Mouse (Mus musculus): ENCODE measurements at regions not wholly inside any gene's neighbourhood (a gene's known extent, or its start where the extent isn't known, plus 50 kb on each side); places are given as distances from the start of the nearest gene placed in this dataset.

DNA sequence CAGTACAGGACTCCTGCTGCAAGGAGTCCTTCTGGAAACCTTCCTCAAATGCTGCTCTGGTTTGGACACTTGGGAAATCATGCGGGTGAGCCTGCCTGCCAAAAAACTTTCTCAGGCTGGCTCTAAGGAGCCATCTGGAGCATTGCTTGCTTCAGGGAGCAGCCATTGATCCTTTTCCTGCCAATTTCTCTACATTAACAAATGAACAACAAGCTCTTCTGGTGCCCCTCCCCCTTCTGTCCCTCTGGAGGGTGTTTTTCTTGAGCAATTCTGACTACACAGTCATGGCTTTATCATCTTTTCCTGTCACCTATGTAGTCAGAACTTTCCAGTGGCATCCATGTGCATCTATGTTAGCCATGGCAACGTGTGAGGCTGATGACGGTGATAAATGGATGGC is 84.5 kb downstream of the Fam43a start:
- Histone ChIP-seq H3K9me3 (ENCODE audit: low read depth, low read length) (no peaks in the 10 kb centered on the region; the same call in 1 of the 2 replicates), H3K4me2 (no peak overlapping the region), H3K27me3 (ENCODE audit: insufficient read depth, low read length) (no peaks in the 10 kb centered on the region), H3K27ac (ENCODE audit: low read depth) (no peak overlapping the region), H3K9ac (no peak overlapping the region), H3K4me1 (ENCODE audit: insufficient read depth) (no peaks in the 10 kb centered on the region), H3K4me3 (ENCODE audit: low read depth, low read length) (no peak overlapping the region), H3K36me3 (ENCODE audit: insufficient read depth) (no peaks in the 10 kb centered on the region)
- TF ChIP-seq CTCF (IDR thresholded peaks at IDR 0.05; ENCODE audit: low read depth): no peak
- 86% methylated on average over 3 of the region's 3 CpGs for WGBS
- DNase-seq (peak; percentile 10), ATAC-seq (ENCODE audit: insufficient read depth) (no peak)

DNA sequence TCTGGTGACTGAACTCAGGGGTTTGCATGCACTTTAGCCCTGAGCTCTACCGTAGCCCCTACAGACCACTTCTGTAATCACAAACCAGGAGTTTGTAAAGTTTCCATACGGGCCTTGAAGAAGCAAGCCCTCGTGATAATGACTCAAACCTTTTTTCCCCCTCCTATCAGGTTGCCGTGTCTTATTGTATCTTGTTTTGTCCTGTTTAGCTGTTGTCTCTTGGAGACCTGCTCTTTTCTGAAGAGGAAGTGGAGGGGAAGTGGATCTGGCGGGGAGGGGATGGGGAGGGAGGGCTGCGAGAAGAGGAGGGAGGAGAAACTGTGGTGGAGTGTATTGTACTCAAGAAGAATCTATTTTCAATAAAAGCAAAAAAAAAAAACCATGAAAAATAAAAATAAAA is 87.0 kb downstream of the Fam43a start:
- H3K36me3 ChIP-seq (ENCODE audit: insufficient read depth): no peaks in the 10 kb centered on the region
- 58% methylated on average over 6 of the region's 6 CpGs for WGBS

DNA sequence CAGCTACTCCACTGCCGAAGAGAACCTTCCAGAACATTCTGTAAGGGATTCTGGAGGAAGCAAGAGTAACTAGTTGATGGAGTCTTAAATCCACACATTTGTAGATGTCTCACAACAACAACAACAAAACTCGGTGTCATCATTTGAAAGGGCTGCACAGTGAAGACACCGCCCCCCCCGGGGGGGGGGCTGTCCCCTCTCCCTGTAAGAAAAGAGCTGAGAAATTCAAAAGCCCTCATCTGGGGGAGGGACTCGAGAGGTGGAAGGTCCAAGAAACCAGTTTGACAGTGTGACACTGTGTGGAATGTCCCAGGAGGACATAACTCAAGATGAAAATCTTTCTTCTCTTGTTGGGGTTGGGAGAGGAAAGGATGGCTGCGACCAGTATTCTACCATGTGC is 87.7 kb downstream of the Fam43a start:
- Histone ChIP-seq H3K4me2 (no peak overlapping the region), H3K27me3 (ENCODE audit: insufficient read depth, low read length) (no peaks in the 10 kb centered on the region), H3K9me3 (ENCODE audit: low read depth, low read length) (no peaks in the 10 kb centered on the region; the same call in 1 of the 2 replicates), H3K36me3 (ENCODE audit: insufficient read depth) (no peaks in the 10 kb centered on the region), H3K27ac (ENCODE audit: low read depth) (no peak overlapping the region), H3K9ac (no peak overlapping the region), H3K4me3 (ENCODE audit: low read depth, low read length) (no peak overlapping the region), H3K4me1 (ENCODE audit: insufficient read depth) (no peaks in the 10 kb centered on the region)
- DNase-seq (no peak), ATAC-seq (ENCODE audit: insufficient read depth) (no peak)
- 80% methylated on average over 6 of the region's 6 CpGs for WGBS
- no peak for TF ChIP-seq CTCF (IDR thresholded peaks at IDR 0.05; ENCODE audit: low read depth)

More for the DNA sequence above, 87.0 kb downstream of the Fam43a start:
- H3K27ac ChIP-seq (ENCODE audit: low read depth): no peak overlapping the region
- no peak overlapping the region for H3K4me2 ChIP-seq
- no peaks in the 10 kb centered on the region for H3K27me3 ChIP-seq (ENCODE audit: insufficient read depth, low read length)
- no peak overlapping the region for H3K4me3 ChIP-seq (ENCODE audit: low read depth, low read length)
- H3K4me1 ChIP-seq (ENCODE audit: insufficient read depth): no peaks in the 10 kb centered on the region
- ATAC-seq (ENCODE audit: insufficient read depth): no peak
- no peak overlapping the region for H3K9ac ChIP-seq
- H3K9me3 ChIP-seq (ENCODE audit: low read depth, low read length): no peaks in the 10 kb centered on the region; the same call in 1 of the 2 replicates
- TF ChIP-seq CTCF (IDR thresholded peaks at IDR 0.05; ENCODE audit: low read depth): no peak
- DNase-seq: no peak

DNA sequence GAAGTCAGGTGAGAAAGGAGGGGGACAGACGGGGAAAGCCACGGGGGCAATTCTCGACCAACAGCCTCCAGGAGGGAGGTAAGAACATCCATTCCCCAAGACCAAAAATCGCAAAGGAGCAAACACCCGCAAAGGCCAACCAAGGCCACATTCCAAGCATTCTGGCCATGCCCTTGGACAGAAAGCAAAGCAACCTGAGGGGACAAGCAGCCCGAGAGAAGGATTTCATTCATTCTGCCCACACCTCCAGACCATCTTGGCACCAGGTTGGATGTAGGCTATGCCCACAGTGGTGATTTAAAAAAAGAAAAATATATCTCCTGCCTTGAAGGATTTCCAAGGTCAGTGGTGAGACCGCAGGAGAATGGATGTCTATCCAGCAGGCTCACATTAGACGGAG is 88.2 kb downstream of the Fam43a start:
- H3K9me3 ChIP-seq (ENCODE audit: low read depth, low read length): no peaks in the 10 kb centered on the region; the same call in 1 of the 2 replicates
- H3K4me2 ChIP-seq: no peak overlapping the region
- DNase-seq (no peak), ATAC-seq (ENCODE audit: insufficient read depth) (no peak)
- no peaks in the 10 kb centered on the region for H3K4me1 ChIP-seq (ENCODE audit: insufficient read depth)
- no peaks in the 10 kb centered on the region for H3K27me3 ChIP-seq (ENCODE audit: insufficient read depth, low read length)
- H3K4me3 ChIP-seq (ENCODE audit: low read depth, low read length): no peak overlapping the region
- no peak overlapping the region for H3K9ac ChIP-seq
- TF ChIP-seq CTCF (IDR thresholded peaks at IDR 0.05; ENCODE audit: low read depth): no peak
- no peaks in the 10 kb centered on the region for H3K36me3 ChIP-seq (ENCODE audit: insufficient read depth)
- 62% methylated on average over 8 of the region's 8 CpGs for WGBS
- no peak overlapping the region for H3K27ac ChIP-seq (ENCODE audit: low read depth)

DNA sequence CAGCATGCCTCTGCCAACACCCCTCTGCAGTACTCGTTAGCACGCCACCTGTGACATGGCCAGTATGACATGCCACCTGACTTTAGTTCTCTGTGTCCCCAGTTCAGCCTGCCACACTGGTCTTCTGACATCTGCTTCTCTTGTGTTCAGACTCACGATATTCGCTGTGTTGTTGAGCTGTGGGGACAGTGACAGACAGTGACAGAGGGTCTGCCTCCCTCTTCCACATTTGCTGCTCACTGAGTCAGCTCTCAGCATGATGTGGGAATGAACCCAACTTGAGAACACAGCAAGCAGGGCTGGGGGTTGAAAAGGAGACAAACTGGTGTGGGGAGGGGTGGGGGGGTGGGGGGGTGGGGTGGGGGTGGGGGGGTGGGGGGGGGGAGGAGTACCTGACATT is 91.0 kb downstream of the Fam43a start:
- Histone ChIP-seq H3K36me3 (ENCODE audit: insufficient read depth) (no peaks in the 10 kb centered on the region), H3K27me3 (ENCODE audit: insufficient read depth, low read length) (no peaks in the 10 kb centered on the region), H3K27ac (ENCODE audit: low read depth) (no peak overlapping the region), H3K4me3 (ENCODE audit: low read depth, low read length) (no peak overlapping the region), H3K9me3 (ENCODE audit: low read depth, low read length) (no peaks in the 10 kb centered on the region), H3K9ac (no peak overlapping the region), H3K4me1 (ENCODE audit: insufficient read depth) (no peaks in the 10 kb centered on the region), H3K4me2 (no peak overlapping the region)
- WGBS: 67% methylated on average over 4 of the region's 4 CpGs
- ATAC-seq (ENCODE audit: insufficient read depth) (no peak), DNase-seq (no peak)
- TF ChIP-seq CTCF (IDR thresholded peaks at IDR 0.05; ENCODE audit: low read depth): no peak

DNA sequence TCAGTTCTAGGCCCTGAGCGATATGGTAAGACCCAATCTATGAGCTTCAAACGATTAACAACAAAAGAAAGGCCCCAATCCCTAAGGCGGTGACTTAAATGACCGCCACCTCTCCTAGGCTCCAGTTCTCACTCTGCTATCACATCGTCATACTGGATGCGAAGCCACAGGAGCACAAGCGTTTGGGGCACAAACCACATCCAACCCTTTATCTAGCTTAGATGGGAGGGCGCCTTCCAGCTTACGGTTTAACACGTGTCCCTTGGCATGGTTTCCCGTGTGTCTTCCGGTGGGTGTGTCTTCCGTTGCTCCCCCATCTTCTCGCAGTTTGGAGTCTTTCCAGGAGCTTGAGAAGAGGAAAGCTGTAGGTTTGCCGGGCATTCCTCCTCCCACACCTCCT is 92.4 kb downstream of the Fam43a start:
- Histone ChIP-seq H3K9ac (no peak overlapping the region), H3K4me3 (ENCODE audit: low read depth, low read length) (no peak overlapping the region), H3K27me3 (ENCODE audit: insufficient read depth, low read length) (no peaks in the 10 kb centered on the region), H3K27ac (ENCODE audit: low read depth) (no peak overlapping the region), H3K4me1 (ENCODE audit: insufficient read depth) (no peaks in the 10 kb centered on the region), H3K9me3 (ENCODE audit: low read depth, low read length) (no peaks in the 10 kb centered on the region), H3K36me3 (ENCODE audit: insufficient read depth) (no peaks in the 10 kb centered on the region), H3K4me2 (no peak overlapping the region)
- ATAC-seq (ENCODE audit: insufficient read depth) (no peak), DNase-seq (peak; percentile 22)
- no peak for TF ChIP-seq CTCF (IDR thresholded peaks at IDR 0.05; ENCODE audit: low read depth)
- WGBS: 79% methylated on average over 15 of the region's 15 CpGs

DNA sequence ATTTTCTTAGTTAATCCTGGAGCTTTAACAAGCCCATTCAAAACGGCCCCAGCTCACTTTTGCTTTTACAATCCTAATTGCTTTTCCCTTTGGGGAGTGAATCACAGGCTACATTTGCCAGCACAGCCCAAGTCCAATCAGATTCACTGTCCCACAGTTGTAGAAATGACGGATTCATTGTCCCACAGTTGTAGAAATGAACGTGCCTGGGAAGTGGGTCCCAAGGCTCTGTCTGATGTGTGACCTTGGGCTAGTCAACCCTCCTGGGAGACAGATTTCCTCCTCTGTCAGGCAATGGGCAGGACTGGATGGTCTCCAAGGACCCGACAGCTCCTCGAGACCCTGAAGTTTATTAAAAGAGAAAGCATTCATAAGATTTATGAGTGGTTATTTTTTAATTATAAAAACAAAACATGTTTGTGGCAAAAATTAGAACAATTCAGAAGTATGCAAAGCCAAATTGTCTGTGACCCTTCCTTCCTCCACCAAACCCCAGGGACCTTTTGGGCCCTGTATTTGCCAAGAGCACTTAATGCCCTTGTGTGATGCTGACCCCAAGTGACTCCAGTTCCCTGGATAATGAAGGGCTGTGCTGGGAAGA is 93.1 kb downstream of the Fam43a start:
- no peak overlapping the region for H3K9ac ChIP-seq
- H3K4me2 ChIP-seq: no peak overlapping the region
- H3K4me1 ChIP-seq (ENCODE audit: insufficient read depth): no peaks in the 10 kb centered on the region
- H3K27ac ChIP-seq (ENCODE audit: low read depth): no peak overlapping the region
- DNase-seq (no peak), ATAC-seq (ENCODE audit: insufficient read depth) (no peak)
- TF ChIP-seq CTCF (IDR thresholded peaks at IDR 0.05; ENCODE audit: low read depth): no peak
- H3K4me3 ChIP-seq (ENCODE audit: low read depth, low read length): no peak overlapping the region
- no peaks in the 10 kb centered on the region for H3K9me3 ChIP-seq (ENCODE audit: low read depth, low read length)
- WGBS: 54% methylated on average over 5 of the region's 5 CpGs
- H3K36me3 ChIP-seq (ENCODE audit: insufficient read depth): no peaks in the 10 kb centered on the region
- H3K27me3 ChIP-seq (ENCODE audit: insufficient read depth, low read length): no peaks in the 10 kb centered on the region

DNA sequence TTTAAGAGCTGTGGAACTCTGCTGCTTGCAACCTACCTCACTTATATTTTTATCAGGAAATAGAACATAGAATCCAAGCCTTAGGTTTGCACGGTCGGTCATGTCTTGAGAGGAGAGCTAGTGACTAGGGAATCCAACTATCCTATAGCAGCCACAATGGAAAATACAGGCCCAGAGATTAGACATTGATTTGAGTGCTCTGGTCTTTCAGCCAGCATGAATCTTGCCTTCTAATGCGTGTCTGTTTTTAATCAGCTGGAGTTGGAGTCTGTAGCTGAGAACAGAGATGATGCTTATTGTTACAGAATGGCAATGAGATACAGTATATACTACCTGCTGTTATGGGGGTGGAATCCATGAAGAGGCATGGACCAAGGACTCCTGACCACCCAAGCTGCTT is 93.7 kb downstream of the Fam43a start:
- 72% methylated on average over 3 of the region's 3 CpGs for WGBS
- Histone ChIP-seq H3K27ac (ENCODE audit: low read depth) (no peak overlapping the region), H3K27me3 (ENCODE audit: insufficient read depth, low read length) (no peaks in the 10 kb centered on the region), H3K9me3 (ENCODE audit: low read depth, low read length) (no peaks in the 10 kb centered on the region), H3K4me2 (no peak overlapping the region), H3K9ac (no peak overlapping the region), H3K4me1 (ENCODE audit: insufficient read depth) (no peaks in the 10 kb centered on the region), H3K4me3 (ENCODE audit: low read depth, low read length) (no peak overlapping the region), H3K36me3 (ENCODE audit: insufficient read depth) (no peaks in the 10 kb centered on the region)
- DNase-seq (no peak), ATAC-seq (ENCODE audit: insufficient read depth) (no peak)
- no peak for TF ChIP-seq CTCF (IDR thresholded peaks at IDR 0.05; ENCODE audit: low read depth)

All from lung, embryonic 14.5 days (tissue).